Mouse (Mus musculus) cortical plate, adult 2 months (tissue): ENCODE results near the gene Dst. TPM values are rescaled to one million over a fixed set of nuclear protein-coding genes. Genes with fewer than 3 reads are reported as not detected.
A peak's percentile ranks its signal among the peaks of the same experiment; 100 is the strongest.

Source experiments
- H3K27ac ChIP-seq: fragments of 200-500 bp; 2 replicates; pipeline ENCODE4 v1.5.1; 2012; ENCODE audit warnings: low read length, control low read depth, inconsistent platforms; ENCODE audit not compliant: insufficient read depth
- H3K4me1 ChIP-seq: fragments of 200-500 bp; 2 replicates; pipeline ENCODE4 v1.6.1; 2011; ENCODE audit warnings: low read length; ENCODE audit not compliant: control insufficient read depth, insufficient read depth
- H3K4me3 ChIP-seq: fragments of 200-500 bp; 2 replicates; pipeline ENCODE4 v1.5.1; 2011; ENCODE audit warnings: mild to moderate bottlenecking, low read length, control low read depth; ENCODE audit not compliant: insufficient read depth
- CTCF ChIP-seq: fragments of 200-500 bp; IDR thresholded peaks from 2 replicates; pipeline ENCODE4 v1.5.1; 2011; ENCODE audit warnings: mild to moderate bottlenecking, control low read depth, low read length; ENCODE audit not compliant: insufficient read depth; ENCODE audit errors: extremely low read depth
- POLR2A ChIP-seq: fragments of 200-500 bp; IDR thresholded peaks from 2 replicates; pipeline ENCODE4 v1.6.1; 2011; ENCODE audit warnings: mild to moderate bottlenecking, low read length, control low read depth; ENCODE audit not compliant: insufficient read depth; ENCODE audit errors: extremely low read depth
- polyA plus RNA-seq: library from polyadenylated mRNA; depleted of rRNA; stranded (reverse); fragments of >200 nt; gene quantifications from 2 replicates; pipeline ENCODE4 v1.2.3, GENCODE M21; 2012; rRNA removed

Gene Dst
- 88.5 TPM in 2 replicates for polyA plus RNA-seq

GRCm38 (mm10) chr1:33908191-33908962 is at the start of gene Dst:
TSS of gene Dst (plus strand) at chr1:33908225.
- TF ChIP-seq CTCF (no peak), POLR2A (no peak)
- H3K4me3 ChIP-seq, result peak within 1 kb of the TSS; percentile 87
- H3K4me1 ChIP-seq, result peaks cover 1% of the 10 kb centered on the region; the same call in 1 of the 2 replicates
- H3K27ac ChIP-seq, result peak within 1 kb of the TSS; percentile 61; the same call in 1 of the 2 replicates

- no peaks in the 10 kb centered on the region for H3K4me1 ChIP-seq
- no peak for TF ChIP-seq POLR2A
- TF ChIP-seq CTCF, result no peak
- H3K27ac ChIP-seq, result no peak overlapping the region
- H3K4me3 ChIP-seq, result no peak overlapping the region
Measured at GRCm38 (mm10) chr1:33869031-33869430, 39.0 kb upstream of the Dst start.

- Histone ChIP-seq H3K4me3 (no peak overlapping the region), H3K27ac (no peak overlapping the region), H3K4me1 (no peaks in the 10 kb centered on the region)
- TF ChIP-seq CTCF (no peak), POLR2A (no peak)
Measured at GRCm38 (mm10) chr1:33869437-33869836, 38.6 kb upstream of the Dst start.

GRCm38 (mm10) chr1:33873561-33873960 is 34.5 kb upstream of the Dst start:
- Histone ChIP-seq H3K4me3 (no peak overlapping the region), H3K4me1 (no peaks in the 10 kb centered on the region), H3K27ac (no peak overlapping the region)
- no peak for TF ChIP-seq CTCF
- no peak for TF ChIP-seq POLR2A

- no peak overlapping the region for H3K27ac ChIP-seq
- H3K4me1 ChIP-seq, result no peaks in the 10 kb centered on the region
- H3K4me3 ChIP-seq, result no peak overlapping the region
- peak; percentile 29; the same call in 1 of the 2 replicates for TF ChIP-seq CTCF
- TF ChIP-seq POLR2A, result no peak
Measured at GRCm38 (mm10) chr1:33875691-33876090, 32.3 kb upstream of the Dst start.

- Histone ChIP-seq H3K4me1 (no peaks in the 10 kb centered on the region), H3K4me3 (no peak overlapping the region)
- TF ChIP-seq POLR2A, result no peak
- TF ChIP-seq CTCF, result no peak
Measured at GRCm38 (mm10) chr1:33876416-33876815, 31.6 kb upstream of the Dst start.

GRCm38 (mm10) chr1:33878170-33878569 is 29.9 kb upstream of the Dst start:
- no peaks in the 10 kb centered on the region for H3K4me1 ChIP-seq
- no peak overlapping the region for H3K27ac ChIP-seq
- H3K4me3 ChIP-seq, result no peak overlapping the region
- no peak for TF ChIP-seq CTCF
- TF ChIP-seq POLR2A, result no peak

More at GRCm38 (mm10) chr1:33876416-33876815, 31.6 kb upstream of the Dst start:
- H3K27ac ChIP-seq, result no peak overlapping the region

GRCm38 (mm10) chr1:33883102-33883839 is 24.8 kb upstream of the Dst start:
- Histone ChIP-seq H3K27ac (no peak overlapping the region), H3K4me1 (no peaks in the 10 kb centered on the region; the same call in 1 of the 2 replicates), H3K4me3 (peak overlapping the region; percentile 33)
- TF ChIP-seq CTCF (no peak), POLR2A (no peak)

- Histone ChIP-seq H3K4me3 (no peak overlapping the region), H3K27ac (no peak overlapping the region)
- peak; percentile 60 for TF ChIP-seq CTCF
- no peak for TF ChIP-seq POLR2A
Measured at GRCm38 (mm10) chr1:33892784-33893183, 15.2 kb upstream of the Dst start.

More at GRCm38 (mm10) chr1:33892784-33893183, 15.2 kb upstream of the Dst start:
- no peaks in the 10 kb centered on the region for H3K4me1 ChIP-seq
